Mouse (Mus musculus) right cerebral cortex, adult 18-20 months (tissue): ENCODE measurements around the gene Pcca.

Source experiments
- DNase-seq: peaks from one replicate; pipeline ENCODE4 v3.0.0; 2022; ENCODE audit warnings: mixed read lengths

Gene Pcca

DNA sequence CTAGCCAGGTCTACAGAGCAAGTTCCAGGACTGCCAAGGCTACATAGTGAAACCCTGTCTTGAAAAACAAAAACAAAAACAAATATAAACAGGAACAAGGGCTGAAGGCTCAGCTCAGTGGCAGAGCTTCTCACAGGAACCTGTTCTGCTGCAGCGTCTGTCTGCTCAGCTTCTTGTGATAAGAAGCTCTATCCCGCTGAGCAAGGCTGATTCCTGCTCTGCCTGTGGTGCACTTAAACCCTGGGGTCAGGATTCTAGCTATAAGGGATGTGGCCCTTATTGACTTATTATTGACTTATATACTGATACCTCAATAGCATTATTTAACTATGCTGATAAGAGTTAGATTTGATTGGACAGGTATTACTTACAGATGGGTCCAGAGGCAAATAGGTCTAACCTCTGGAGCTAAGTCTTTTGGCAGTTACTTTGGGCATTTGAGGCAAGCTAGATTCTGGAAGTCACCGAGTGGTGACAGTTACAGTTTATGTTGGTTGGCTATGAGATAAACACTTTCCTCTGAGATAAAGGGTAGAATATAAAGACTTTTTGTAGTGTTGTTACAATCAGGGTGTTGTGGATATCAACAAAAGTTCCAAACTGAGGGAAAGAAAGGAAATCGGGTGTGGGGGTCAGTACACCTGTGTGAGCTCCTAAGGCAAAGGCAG lies 331.5 kb downstream of the Pcca start:
- no peak for DNase-seq

DNA sequence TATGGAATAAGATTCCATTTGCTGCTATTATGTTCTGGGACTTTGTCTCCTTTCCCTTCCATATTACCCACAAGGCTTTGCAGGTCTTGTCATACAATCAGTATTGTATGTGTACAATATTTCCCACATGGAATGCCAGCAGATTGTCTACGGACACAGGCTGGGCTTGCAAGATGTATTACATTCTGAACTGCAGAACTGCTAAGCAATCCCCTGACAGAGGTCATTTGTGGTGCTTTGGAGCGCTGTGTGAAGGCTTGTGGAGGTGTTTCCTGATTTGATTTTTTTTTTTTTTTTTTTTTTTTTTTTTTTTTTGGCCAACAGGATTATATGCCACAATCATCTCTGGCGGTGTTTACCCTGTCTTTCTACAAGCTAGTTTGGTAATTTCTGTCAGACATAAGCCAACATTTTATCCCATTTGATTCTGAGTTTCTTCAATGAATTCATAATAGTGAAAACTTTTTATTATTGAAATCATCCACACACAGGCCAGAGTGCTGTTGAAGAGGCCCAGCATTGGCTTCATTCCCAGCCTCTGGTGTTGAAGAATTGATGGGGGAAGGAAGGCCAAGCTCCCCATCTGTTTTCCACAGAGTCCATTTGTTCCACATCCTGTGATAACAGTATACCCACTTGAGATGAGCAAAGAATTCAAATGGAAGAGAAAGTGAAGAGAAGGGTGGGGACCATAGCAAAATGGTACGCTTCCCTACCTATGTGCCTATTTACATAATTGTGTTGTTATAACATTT lies 333.6 kb downstream of the Pcca start:
- peak; percentile 26 for DNase-seq

DNA sequence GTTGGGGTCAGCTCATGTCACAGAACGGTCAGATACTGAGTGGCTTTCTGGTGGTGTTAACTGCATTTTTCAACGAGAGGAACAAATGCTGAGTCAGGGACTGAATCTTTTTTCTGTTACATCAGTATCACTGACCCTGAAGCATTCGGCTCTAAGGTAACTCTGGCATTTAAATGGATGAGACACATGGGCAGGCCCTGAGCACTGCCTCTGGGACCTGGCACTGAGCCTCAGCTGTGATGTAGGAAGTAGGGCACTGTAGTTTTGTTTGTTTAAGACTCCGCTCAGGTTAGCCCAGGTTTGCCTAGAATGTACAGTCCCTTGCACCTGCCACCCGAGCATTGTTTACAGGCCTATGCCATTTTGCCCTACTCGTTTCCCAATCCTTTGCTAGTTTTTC lies 335.7 kb downstream of the Pcca start:
- no peak for DNase-seq

DNA sequence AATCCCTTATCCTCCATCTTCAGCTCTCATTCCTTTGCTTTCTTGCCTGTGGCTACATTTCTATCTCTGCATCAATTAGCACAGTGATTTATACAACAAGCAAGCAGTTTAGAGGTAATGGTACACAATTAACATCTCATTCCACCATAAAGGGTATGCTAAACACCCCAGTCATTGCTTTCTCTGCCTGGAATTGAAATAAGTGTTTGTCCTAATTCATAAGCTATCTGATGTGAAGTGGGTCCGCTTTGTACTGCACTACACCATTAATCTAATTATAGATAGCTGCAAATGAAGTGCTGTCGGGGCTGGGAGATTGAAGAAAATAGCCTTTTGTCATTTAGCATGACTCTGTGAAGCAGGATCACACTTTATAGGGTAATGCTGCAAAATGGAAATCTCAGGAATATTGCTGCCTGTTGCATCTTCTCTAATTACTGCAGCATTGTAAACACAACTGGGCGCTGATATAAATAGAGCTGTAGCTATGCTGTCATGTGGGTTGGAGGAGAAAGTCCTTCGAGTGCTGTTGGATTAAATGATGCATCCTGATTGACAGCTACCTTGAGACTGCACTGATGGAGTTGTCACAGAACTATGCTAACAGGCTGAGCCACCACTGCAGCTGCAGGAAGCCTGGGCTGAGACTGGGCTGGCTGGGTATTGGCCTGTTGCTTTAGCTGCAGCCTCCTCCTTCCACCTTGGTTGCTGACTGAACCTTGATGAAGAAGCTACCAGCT lies 337.9 kb downstream of the Pcca start:
- DNase-seq: no peak

DNA sequence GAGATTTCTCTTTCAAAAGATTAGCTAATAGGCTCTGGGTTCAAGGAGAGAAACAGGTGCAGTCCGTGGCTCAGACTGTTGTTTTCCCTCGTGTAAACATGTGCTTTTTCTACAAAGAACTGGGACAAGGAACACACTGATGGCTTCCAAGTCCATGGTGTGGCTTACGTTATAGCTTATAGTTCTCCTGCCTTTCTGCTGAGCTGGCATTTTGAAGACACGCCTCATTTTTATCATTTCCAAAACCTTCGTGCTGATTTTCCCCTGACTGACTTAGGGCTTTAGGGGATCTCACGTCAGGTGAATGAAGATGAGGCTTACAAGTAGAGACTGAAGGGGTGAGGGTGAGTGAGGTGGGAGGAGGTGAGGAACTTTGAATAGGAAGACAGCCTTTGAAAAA lies 338.5 kb downstream of the Pcca start:
- no peak for DNase-seq

DNA sequence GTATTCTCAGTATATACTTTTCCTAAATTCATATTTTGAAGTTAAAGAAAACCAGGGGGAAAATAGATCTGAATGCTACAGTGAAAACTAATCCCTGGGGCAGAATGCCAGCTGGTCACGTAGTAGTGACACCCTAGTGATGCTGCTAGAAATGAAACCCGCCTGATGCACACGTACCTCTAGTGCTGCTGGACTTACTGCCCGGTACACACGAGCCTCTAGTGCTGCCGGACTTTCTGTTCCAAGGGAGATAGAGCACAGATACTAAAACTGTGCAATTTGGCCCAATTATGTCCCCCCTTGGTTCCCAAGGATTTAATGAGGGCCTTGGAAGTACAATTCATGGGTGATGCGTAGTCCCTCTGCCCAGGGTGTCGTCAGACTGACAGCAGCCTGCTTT lies 340.9 kb downstream of the Pcca start:
- DNase-seq: no peak

DNA sequence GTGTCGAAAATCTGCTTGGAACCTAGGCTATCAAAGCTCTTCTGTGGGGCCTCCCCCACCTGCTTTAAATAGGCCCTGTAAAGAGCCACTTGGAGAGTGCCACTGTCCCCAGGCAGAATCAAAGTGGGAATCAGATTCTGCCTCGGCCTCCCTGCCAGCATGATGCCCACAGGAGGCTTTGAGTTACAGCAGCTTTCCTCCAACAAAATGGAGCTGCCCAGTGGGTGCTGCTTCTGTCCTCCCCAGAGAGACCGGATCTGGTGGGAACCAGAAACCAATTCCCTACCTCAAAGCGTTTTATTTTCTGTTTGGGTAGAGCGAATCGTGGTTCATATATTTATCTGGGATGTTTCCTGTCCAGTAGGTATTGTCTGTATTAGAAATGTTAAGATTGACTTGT lies 341.5 kb downstream of the Pcca start:
- DNase-seq: no peak

DNA sequence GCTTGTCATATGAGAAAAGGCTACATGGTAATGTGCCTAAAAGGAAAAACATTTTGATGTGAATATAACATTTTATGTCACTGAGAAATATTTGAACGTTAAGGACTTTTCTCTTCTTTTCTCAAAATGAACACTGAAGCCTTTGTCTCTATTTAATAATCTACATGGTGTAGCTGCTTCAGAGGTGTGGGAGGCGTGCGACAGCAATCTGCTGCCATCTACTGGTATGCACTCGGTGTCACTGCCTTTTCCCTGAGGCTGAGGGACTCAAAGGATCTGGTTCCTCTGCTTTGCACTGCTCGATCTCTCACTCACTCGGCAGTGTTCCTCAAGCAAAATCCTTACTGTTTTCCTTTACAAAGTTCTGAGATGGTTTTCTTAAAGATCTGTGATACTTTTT lies 342.0 kb downstream of the Pcca start:
- peak; percentile 86 for DNase-seq

DNA sequence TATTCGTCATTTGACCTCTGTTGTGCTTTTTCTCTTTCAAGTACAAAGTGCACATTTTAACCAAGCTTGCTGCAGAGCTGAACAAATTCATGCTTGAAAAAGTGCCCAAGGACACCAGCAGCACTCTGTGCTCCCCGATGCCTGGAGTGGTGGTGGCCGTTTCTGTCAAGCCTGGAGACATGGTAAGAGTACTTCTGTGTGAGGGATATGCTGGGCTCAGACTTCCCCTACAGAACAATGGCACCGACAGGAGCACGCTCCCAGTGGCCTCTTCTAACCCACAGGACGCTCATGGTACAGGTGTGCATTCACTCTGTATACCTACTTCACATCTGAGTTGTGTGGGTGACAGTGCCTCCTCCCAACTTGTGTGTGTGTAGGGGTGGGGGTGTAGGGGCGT lies 342.6 kb downstream of the Pcca start:
- DNase-seq: no peak

DNA sequence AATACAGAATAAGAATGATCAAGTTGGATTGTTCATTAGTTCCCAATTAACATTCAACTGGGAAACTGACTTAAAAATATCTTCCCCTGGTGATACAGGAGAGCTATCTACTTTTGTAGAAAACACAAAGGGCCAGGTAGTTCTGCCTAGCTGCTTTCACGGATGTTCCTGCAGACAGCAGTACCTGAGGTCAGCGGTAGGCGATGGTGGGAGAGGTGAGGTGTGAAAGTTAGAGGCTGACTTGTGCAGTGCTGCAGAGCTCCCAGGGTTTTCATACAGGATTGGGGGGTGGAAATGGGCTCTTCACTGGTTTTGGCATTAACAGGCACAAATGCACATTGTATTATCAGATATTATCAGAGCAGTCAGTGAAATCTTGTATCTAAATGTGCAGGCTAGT lies 343.7 kb downstream of the Pcca start:
- no peak for DNase-seq

DNA sequence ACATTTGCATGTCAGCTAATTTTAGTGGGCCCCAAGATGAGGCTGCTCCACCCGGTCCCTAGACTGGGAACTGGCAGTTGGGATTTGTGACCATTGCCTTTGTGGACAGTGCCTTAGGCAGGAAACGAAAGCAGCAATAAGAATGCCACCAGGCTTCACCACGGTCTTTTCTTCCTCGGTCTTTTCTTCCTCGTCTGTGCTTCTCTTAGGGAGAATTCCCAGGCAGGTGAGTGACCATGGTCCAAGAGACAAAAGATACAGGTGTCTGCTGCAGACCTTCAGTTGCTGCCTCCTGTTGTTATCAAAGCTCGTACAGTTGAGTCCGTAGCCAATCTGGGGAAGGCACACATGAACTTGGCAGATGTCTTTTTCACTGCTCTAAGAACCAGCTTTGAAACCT lies 346.2 kb downstream of the Pcca start:
- no peak for DNase-seq

DNA sequence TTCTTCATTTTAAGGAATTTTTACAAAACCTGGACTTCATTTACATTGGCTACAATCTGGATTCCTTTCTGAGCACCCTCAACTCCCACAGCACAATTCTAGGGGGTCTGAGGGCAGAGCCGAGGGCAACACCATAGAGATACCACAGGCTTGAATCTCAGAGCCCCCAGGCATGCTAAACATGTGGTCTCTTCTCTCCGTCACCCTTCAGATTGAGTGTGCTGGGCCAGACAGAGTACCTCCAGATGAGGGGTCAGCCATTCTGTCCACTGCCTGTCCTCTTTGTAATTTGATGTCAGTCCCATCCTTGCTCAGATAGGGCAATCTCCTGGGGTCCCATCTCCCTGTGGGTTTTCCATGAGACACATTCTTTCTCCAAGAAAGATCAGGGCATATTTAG lies 347.6 kb downstream of the Pcca start:
- no peak for DNase-seq

DNA sequence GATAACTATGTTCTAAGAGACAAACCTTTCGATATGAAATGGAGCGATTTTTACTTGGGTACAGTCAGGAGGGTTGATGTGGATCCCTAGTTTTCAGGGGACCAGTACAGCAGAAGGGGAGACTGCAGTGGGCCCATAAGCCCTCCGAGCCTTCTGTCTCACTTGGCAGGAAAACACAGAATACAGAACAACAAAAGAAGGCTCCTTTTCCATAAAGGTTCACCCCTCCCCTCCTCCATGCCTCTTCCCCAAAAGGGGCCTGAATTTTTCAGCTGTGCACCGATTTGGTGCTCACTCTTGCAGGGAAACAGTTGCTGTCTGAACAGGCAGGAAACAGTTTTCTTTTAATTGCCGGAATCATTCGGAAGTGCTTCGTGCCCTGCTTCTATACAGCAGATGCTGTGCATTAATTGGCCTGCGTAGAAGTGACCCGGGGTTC lies 348.1 kb downstream of the Pcca start:
- DNase-seq: no peak

DNA sequence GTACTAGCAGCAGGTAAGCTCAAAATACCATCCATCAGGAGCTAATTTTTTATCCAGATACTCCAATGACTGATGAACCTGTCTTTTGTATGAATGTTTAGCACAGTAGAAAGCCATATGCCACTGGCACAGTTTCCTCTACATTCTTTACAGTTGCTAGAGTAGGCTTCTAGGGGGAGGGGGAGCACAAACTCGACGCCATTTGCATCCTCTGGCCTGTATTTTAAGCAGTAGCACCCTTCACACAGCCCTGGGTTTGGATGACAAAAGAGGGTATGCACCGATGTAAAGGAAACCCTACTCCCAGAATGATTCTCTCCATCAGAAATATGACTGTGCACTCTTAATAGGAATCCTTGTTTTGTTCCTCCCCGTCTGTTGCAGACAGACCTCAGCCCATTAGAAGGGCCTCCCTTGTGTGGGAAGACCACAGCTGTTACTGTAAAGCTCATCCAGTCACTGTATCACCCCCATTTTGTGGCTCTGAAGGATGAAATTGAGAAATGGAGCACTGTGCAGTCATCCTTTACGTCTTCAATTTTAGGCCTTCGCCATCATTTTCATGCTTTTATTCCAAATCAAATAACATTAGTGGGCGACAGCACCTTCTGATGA lies 348.8 kb downstream of the Pcca start:
- DNase-seq: no peak

DNA sequence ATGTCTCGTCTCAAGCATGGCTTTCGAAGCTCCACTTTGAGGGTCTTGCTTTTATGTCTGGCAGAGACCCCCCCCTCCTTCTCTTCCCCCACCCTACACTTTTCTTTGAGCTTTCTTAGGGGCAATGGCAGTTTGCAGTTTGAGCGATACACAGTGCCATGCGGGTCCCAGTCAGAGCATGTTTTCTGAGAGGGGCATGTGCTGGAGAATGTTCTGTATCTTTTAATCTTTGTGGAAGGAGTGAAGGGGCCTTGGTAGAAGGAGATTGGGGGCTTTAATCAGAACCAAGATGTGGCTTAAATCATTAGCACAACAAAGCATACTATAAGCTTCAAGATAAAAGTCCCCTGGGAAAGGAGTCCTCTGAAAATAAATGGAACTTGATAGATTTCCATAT lies 349.3 kb downstream of the Pcca start:
- DNase-seq: no peak

DNA sequence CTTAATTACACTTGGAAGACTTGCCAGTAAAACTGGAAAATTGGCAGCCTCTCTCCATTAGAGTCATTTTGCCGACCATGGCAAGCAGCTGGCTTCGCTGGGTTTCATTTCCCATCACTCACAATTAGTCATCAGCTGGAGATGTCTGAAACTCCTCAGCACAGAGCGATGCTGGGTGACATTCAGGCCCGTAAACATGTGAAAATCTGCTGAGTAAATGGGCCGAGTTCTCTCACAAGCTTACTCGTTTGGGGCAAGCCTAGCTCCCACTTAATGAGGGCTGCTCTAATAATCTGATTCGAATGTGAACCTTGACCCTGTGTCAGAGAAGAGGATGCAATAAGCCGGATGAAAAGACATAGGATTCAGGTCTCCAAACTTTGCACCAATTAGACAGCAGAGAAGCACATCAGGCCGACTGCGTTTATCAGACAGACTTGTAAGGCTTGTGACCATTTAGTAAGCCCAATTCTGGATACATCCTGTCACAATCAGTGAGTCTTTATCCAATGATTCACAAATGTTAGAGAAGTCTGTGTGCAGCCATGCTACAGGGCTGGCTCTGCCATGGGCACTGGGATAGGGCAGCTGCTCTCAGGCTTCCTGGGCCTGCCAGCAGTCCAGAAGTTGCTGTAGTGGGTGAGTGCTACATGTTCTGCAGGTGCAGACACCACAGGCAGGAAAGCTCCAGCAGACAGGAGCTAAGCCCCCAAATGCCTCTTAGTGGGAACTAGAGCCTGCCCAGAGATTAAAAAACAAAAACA lies 349.9 kb downstream of the Pcca start:
- DNase-seq: peak; percentile 24

DNA sequence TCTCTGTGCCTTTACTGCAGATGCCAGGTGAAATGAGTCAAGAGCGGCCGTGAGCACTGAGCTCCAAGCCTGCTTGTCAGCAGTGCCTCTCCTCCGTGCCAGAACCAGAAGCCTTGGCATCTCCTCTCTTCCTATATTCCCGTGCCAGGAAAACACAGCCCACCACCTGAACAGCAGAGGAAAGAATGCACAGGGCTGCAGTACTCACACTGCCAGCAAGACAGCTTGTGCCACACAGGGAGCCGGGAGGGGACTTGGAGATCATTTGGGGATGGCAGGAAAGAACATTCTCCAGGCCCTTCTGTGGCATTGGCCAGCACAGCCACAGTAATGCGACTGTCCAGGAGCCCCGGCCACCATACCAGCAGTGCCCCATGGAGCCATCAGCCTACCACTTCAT lies 351.8 kb downstream of the Pcca start:
- peak; percentile 51 for DNase-seq

DNA sequence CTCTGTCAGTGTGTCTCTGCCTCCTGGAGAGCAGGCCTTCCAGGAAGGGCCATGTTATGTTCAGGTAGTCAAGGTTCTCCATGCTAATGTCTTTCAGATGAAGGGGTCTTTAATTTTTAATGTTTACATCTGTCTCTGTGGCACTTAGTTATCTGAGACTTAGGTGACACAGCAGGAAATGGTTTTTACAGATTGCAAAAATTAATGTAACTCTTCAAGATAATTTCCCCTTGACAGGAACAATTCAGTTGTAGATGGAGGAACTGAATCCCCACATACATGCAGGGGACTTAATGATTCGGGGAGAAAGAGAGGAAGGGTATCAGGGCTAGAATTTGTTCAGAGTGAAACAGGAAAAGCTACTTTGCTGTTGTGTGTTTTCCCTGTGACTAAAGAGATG lies 353.2 kb downstream of the Pcca start:
- no peak for DNase-seq

DNA sequence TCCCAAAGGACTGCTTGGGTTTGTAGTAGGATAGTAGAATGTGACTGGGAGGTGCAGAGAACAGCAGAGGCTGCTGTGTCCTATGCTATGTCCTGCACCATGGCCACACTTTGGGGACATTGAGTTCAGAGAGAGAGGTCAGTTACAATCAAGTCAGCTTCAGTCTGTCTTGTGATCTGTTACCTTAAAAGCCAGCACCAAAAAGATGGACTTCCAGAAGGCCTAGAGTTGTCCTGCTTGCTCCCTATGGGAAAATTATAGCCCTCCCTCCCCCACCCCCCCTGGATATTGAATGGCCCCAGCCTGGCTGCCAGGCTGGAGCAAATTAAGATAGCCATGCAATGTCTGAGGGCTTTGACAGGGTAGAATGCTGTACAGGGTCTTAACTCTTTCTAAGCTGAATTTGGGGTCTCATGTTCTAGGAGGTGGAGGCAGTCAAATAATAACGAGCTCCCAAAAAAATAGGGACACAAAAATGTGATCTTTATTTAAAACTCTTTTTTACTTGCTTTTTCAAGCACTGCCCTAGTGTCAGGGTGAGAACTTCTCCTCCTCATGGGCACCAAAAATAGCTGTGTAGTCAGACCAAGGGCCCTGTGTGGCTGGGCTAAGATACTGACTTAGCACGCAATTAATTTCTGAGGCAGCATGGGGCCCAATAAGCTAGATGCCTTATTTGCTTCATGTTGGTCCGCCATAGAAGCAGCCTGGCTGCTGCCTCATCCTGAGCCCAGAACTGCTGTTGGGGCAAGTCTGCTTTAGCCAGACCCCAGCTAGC lies 353.8 kb downstream of the Pcca start:
- DNase-seq: no peak

DNA sequence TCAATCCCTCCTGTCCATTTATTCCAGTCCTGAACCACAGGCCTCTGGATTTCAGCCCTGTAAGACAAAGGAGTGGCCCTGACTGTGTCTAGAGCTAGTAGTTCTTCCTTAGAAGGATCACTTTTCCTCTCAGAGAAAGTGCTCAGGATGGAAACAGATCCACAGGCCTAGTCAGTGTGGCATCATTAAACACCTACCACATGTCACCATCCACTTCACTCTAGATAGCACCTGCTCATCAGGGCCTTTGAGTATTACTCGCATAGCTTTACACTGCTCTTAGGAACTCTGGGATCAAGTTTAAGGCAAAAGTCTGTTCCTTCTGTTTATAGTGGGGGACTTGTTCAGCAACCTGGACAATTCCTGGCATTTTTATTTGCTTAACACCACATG lies 354.4 kb downstream of the Pcca start:
- no peak for DNase-seq

DNA sequence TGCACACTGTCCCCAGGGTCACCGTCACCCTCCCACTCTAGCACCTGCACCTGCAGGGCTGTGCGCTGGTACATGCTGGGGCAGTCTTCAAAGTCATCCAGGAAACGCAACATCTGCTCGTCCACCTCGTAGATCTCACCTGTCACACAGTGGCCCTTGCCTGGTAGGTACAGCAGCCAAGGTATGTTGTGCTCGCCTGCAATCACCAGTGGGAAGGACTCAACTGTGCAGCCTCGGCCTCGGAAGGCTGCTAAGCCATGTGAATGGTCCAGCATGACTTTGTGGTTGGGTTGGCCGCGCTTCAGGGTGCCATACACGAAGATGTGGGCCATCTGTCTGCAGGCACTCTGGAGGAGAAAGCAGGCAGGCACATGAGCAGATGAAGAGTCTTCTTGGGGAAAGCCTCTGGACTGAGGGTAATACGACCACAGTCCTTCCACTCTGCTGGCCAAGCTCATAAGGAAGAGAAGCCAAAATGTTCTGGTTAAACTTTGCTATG lies 357.4 kb downstream of the Pcca start:
- no peak for DNase-seq

DNA sequence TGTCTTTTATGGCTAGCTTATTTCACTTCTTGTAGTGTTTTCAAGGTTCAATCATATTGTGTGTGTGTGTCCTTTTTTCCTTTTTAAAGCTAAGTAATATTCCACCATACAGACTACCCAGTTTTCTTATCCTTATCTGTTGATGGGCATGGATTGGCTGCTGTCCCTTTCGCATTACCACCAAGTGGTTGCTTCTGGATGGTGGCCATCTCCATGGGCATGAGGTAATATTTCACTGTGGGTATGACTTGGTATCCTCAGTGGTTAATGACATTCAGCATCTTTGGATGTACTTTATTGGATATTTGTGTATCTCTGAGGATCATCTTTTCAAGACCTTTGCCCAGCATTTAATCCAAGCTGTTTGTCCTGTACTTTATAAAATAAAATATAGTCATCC lies 362.0 kb downstream of the Pcca start:
- no peak for DNase-seq
